Mouse (Mus musculus): ENCODE data around the gene Ttc9b.

Ttc9b gene

GRCm38 (mm10) chr7:27687836-27688235 lies 34.1 kb downstream of the Ttc9b start:
- no peak for DNase-seq (ENCODE audit: low spot score)

- no peak for DNase-seq (ENCODE audit: low spot score)
Observed at GRCm38 (mm10) chr7:27688246-27688788, 34.6 kb downstream of the Ttc9b start.

GRCm38 (mm10) chr7:27688815-27689612 lies 35.3 kb downstream of the Ttc9b start, which contains the start of gene Zfp607b:
Gene Zfp607b (plus strand): TSS chr7:27689340.
- peak; percentile 84 for DNase-seq (ENCODE audit: low spot score)

GRCm38 (mm10) chr7:27691076-27691475 lies 37.4 kb downstream of the Ttc9b start:
- peak; percentile 21 for DNase-seq (ENCODE audit: low spot score)

DNA sequence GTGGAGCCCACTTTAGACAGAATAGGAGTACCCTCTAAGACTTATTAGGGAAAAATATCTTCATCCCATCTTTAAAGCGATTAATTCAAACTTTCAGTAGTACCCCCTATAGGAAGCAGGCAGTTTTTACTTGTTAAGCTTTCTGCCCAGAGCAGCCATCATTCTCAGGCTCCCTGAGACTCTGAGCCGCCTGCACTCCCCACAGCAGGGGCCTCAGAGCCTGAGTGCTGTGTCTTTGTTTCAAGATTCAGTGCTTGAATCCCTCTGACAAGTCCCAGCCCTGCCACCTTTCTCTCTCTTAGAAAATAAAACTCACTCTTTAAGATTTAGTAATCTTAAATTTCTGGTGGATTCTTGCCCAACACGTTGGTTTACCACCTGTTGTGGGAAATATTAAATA lies 43.0 kb downstream of the Ttc9b start:
- DNase-seq (ENCODE audit: low spot score) = no peak

Data from ovary, postnatal 36 days (tissue).